Mouse (Mus musculus) frontal cortex, adult 2 months (tissue): ENCODE measurements around the gene Gm10277. TPM values are rescaled to one million over a fixed set of nuclear protein-coding genes. Genes with fewer than 3 reads are reported as not detected.
"Not testable (repeated sequence)": the region's sequence is repeated elsewhere in the genome, so short reads cannot be mapped to it uniquely, and the experiment has no call there.

Experiments
- DNase-seq, 2 experiments: peaks; one replicate each; pipeline ENCODE4 v3.0.0; 2022; ENCODE audit warnings: low spot score in 1 of 2; ENCODE audit errors: extremely low spot score in 1 of 2
- polyA plus RNA-seq: library from polyadenylated mRNA; depleted of rRNA; stranded (reverse); fragments of >200 nt; gene quantifications from 2 replicates; pipeline ENCODE4 v1.2.3, GENCODE M21; 2012

Gene Gm10277
- polyA plus RNA-seq, 1 experiment, result not detected

GRCm38 (mm10) chr11:77777436-77777835, 10.1 kb downstream of the Gm10277 start:
- DNase-seq, result no peak

GRCm38 (mm10) chr11:77775701-77776400, 11.7 kb downstream of the Gm10277 start:
- no peak for DNase-seq

DNA sequence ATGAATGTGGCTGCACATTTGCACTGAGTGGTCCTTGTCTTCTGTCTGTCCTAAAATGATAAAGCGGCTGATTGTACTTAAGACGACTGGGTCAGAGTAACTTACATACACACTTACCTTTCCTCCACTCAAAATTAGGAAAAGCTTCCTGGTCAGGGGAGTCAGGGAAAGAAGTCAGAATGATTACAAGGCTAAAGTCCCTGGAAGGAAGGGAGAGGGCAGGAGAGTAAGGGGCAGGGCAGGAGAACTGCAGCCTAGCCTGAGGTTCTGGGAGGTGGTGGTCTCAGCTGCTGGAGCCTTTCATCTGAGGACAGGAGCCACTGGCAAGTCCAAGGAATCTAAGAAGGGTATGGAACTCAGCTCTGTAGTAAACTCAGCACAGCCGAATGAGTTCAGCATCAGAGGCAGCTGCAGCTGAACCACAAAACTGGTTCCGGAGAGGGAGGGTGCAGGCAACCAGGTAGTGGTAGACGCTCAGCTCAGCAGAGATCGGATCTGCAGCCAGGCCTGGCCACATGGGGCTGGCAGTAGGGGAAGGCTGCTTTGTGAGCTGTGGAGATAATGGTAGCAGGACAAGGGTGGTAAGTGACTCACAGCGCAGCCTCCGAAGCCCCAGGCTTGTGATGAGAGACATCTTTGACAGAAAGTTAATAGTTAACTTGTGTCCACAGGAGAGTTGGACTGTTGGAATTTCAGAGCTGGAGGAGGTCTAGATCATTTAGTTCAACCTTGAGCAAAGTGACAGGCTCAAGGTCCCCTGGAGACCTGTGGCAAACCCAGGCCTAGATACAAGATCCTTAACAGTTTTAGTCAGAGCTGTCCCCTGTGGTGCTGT, 15.5 kb downstream of the Gm10277 start:
- no peak for DNase-seq

DNA sequence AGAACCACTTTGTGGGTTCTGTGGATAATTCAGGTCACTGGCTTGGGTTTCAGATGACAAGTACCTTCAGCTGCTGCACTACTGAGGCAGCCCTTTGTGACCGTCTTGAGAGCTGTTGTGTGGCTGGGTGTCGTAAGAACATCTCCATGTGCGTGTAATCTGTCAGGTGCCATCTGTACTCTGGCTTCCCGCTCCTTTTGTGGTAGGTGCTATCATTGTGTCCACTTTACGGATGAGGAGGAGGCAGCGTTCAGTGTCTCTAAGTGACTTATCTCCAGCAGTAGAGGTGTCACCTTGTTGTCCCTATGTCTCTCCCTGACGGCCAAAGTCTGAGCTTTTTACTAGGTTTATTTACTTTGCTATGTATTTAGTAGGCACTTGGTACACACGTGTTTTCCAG, 17.2 kb downstream of the Gm10277 start:
- DNase-seq, result no peak

GRCm38 (mm10) chr11:77769496-77769895, 18.1 kb downstream of the Gm10277 start:
- no peak for DNase-seq

DNA sequence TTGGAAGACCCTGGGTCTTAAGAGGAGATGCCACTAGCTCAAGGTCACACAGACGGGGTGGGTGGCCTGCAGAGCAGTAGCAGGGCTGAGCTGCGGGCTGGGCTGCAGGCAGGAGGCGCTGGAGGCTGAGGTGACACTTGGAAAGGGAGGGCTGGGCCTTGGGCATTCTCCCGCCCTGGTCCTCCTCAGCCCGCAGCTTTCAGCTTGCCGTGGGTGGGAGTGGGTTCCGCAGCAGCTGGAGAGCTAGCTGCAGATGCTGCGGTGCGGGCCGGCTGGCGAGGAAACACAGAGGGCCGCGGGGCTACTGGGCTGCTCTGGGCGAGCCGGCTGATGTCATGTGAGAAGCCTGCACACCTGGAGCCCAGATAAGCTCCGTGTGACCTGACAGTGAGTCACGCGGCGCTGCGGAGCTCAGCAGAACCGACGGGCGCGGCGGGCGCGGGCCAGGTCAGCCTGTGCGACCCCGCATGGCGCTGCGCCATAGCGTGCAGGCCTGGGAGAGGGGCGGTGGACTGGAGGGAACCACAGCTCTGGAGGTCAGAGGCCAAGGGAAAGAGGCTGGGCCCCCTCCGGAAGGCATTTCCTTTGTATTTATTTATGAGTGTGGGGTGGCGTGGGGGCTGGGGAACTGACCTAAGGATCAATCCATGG, 21.1 kb downstream of the Gm10277 start:
- peak in 1 of 2 experiments; percentile 69 for DNase-seq

GRCm38 (mm10) chr11:77765459-77765777, 22.1 kb downstream of the Gm10277 start:
- DNase-seq, result no peak

DNA sequence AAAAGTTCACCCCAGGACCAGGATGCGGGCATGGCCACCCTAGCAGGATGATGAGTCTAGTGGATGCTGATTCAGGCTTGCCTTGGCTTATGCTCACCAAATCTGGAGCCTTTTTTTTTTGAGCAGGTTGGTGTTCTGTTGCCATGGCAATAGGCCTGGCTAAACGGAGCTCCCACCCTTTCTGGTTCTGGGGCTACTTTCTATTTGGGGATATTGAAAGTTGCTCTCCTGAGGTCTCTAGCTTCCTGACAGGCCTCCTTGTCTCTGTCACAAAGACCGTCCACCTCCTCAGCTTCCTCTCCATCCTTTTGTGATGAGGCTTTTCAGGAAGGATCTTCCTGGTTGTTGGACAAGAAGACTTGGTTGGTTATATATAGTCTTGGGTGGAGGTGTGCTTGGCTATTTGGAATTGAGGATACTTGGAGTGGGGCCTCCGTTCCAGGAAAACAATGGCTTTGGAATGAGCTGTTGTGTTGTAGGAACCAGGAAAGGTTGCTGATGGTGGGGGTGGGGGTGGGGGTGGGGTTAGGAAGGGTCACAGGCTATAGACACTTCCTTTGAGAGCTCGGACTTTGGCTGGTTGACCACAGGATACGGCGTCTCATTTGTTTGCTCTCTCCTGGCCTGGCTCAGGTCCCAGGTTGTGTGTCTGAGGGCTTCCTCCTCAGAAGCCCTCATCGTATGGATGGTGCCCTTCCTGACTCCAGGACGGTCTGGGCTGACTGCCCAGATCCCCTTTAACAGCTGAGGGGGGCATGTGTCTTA, 22.7 kb downstream of the Gm10277 start:
- DNase-seq, result peak in 1 of 2 experiments; percentile 73

DNA sequence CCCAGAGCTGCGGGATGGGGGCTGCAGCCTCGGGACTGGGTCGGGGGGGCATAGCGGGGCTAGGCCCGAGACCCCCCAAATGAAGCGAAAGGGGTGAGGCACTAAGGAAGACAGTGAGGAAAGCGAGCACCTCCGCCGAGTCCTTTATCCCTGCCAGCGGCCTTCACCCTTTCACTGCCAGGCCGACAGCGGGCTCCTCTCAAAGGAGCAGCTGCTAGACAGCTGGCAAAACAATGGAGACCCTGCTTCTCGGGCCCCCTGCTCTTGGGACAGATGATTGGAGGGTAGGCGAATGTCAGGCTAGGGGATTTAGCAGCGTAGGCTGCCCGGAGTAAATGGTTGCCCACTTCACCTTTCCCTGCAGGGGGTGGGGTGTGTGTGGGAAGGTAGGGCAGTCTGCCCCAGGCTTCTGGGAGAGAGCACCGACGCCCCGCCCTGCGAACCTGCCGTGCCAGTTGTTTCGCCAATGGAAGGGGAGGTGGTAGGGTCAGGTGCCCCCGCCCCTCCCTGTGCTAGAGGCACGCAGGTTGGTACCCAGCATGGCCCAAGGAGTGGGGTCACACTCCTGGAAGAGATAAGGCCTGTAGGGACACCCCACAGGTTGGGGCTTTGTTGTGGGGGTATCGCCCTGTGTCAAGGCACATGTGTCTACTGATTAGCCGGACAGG, 23.7 kb downstream of the Gm10277 start:
- DNase-seq, result peak in 1 of 2 experiments; percentile 32

GRCm38 (mm10) chr11:77762783-77763672, 24.5 kb downstream of the Gm10277 start, which contains the start of gene Myo18a:
Myo18a (plus strand) TSS chr11:77763246.
- peak in 1 of 2 experiments; percentile 82 for DNase-seq

DNA sequence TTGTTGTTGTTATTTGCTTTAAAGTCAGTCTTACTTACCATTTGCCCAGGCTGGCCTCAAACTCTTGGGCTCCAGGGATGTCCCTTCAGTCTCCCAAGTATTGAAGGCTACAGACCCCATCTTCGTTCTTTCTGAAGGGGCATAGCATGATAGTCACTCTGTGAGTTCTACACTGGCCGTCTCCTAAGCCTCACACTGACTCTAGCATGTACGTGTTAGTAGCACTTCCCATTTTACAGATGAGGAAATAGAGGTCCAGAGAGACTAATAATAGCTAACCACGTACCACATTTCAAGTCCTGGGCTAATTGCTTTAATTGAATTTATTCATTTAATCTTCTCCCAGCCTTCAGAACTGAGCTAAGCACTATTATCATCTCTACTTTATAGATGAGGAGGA, 27.5 kb downstream of the Gm10277 start:
- no peak for DNase-seq

DNA sequence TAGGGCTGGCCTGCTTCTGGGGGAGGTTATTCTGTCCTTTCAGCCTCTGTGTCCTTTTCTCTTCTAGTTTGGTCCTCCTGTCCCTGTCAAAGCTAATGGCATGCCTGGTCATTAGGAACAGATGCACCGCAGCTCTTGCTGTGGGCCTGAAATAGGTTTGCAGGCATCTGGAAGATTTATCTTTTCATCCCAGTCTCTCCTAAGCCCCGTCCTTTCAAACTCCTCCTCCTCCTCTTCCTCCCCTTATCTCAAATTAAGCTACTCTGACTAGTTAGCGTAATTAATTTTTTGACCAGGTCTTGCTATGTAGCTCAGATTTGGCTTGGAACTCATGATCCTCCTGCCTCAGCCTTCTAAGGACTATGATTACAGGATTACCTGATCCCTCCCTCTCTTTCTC, 34.1 kb downstream of the Gm10277 start:
- DNase-seq, result no peak

- no peak for DNase-seq
Measured at GRCm38 (mm10) chr11:77752525-77752924, 35.0 kb downstream of the Gm10277 start.

DNA sequence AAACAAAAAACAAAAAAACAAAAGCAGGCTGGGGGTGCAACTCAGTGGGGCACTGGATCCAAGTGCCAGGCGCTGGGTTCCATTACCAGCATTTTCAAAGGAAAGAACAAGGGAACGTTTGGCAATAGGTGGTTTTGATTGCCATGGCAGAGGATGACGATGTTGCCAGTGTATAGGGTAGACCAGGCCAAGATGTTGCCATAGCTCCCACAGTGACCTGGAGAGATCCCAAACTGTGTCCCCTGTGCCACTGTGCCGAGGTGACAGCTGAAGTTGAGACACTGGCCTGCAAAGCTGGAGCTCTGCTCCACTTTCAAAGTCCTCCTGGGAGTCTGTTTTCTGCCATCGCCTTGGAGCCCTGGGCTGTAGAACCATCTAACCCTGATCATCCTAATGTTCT, 38.6 kb downstream of the Gm10277 start:
- no peak for DNase-seq

GRCm38 (mm10) chr11:77747103-77747502, 40.4 kb downstream of the Gm10277 start:
- not testable (repeated sequence) for DNase-seq

DNA sequence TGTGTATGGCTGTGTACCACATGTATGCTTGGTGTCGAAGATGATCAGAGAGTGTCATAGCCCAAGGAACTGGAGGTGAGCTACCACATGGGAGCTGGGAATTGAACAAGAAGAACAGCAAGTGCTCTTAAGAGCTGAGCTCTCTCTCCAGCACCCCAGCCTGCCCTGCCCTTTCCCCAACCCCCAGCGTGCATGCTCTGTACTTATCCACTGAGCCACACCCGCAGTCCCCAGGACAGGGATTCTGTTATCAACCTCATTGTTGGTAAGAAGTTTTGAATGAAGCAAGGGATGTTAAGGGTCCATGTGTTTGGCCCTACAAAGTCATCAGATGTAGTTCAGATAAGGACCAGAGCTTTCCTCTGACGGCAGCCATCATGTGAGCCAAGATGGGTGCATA, 40.9 kb downstream of the Gm10277 start:
- no peak for DNase-seq

DNA sequence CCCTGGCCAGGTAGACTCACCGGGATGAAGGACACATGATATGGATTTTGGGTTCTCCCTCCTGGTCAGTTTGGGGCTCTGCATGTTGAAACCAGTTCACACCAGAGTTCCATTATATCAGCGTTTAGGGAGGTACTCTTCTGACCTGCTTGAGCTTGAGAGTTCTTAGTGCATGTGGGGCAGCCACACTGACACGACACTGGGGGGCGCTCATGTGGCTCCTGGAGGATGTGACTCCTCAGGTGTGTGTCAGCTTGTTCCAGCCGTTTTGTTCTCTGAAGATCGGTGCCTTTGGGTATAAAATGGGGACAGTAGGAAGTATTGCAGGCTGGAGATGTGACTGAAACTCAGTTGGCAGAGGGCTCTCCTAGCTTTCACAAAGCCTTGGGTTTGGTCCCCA, 43.6 kb downstream of the Gm10277 start:
- peak in 1 of 2 experiments; percentile 28 for DNase-seq

DNA sequence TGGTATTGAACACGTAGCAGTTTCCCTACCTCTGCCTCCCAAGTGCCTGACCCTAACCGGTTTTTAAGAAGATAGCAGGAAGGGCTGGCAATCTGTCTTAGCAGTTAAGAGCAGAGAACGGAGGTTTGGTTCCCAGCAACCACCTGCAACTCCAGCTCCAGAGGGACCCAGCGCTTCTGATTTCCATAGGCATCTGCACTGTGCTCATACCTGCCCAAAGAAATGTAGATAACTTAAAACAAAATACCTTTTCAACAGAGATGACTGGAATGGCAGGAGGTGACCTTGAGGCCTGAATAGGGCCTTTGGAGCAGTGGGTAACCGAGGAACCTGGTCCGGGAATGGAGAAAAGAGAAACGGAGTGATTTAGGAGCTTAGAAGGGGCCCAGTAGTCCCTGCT, 49.0 kb downstream of the Gm10277 start:
- no peak for DNase-seq

- peak; percentile 56 to 94 for DNase-seq
Measured at GRCm38 (mm10) chr11:77737289-77737688, 50.3 kb downstream of the Gm10277 start.
